Mouse (Mus musculus) myocyte (in vitro differentiated cells): ENCODE measurements around the gene Calb2.

Source experiments
- CEBPB ChIP-seq: IDR thresholded peaks from 2 replicates; pipeline ENCODE4 v1.6.1; 2011; ENCODE audit warnings: mild to moderate bottlenecking, moderate library complexity; ENCODE audit not compliant: poor library complexity, insufficient read depth, severe bottlenecking
- E2F4 ChIP-seq: IDR thresholded peaks from one replicate; pipeline ENCODE4 v1.6.1; 2011; ENCODE audit warnings: mild to moderate bottlenecking, control low read depth, moderate library complexity; ENCODE audit not compliant: insufficient read depth
- MAX ChIP-seq: IDR thresholded peaks from one replicate; pipeline ENCODE4 v1.6.1; 2011; ENCODE audit warnings: low read depth, mild to moderate bottlenecking, control low read depth
- MYOD1 ChIP-seq, 3 experiments: IDR thresholded peaks; one replicate each; pipeline ENCODE4 v1.6.1; 2011; ENCODE audit warnings: control low read depth in 2 of 3, low read depth in 2 of 3, mild to moderate bottlenecking in 2 of 3, moderate library complexity in 1 of 3; ENCODE audit not compliant: insufficient read length in 2 of 3, control insufficient read depth in 1 of 3
- MYOG ChIP-seq, 3 experiments: IDR thresholded peaks; one replicate each; pipeline ENCODE4 v1.6.1; 2011; ENCODE audit warnings: control low read depth in 2 of 3, low read depth in 2 of 3, mild to moderate bottlenecking in 2 of 3; ENCODE audit not compliant: insufficient read length in 2 of 3, control insufficient read depth in 1 of 3, insufficient read depth in 1 of 3
- POLR2A ChIP-seq: IDR thresholded peaks from one replicate; pipeline ENCODE4 v1.6.1; 2011; ENCODE audit warnings: low read depth, mild to moderate bottlenecking, control low read depth, moderate library complexity; ENCODE audit not compliant: insufficient read length
- POLR2AphosphoS2 ChIP-seq: IDR thresholded peaks from one replicate; pipeline ENCODE4 v1.6.1; 2011; ENCODE audit warnings: low read depth, control low read depth; ENCODE audit not compliant: insufficient read length
- REST ChIP-seq: IDR thresholded peaks from one replicate; pipeline ENCODE4 v1.6.1; 2011; ENCODE audit warnings: mild to moderate bottlenecking, control low read depth, moderate library complexity; ENCODE audit not compliant: insufficient read depth, insufficient read length
- SRF ChIP-seq: IDR thresholded peaks from one replicate; pipeline ENCODE4 v1.6.1; 2011; ENCODE audit warnings: low read depth; ENCODE audit not compliant: control insufficient read depth, insufficient read length
- TCF12 ChIP-seq: IDR thresholded peaks from one replicate; pipeline ENCODE4 v1.6.1; 2011; ENCODE audit warnings: mild to moderate bottlenecking, control low read depth; ENCODE audit not compliant: poor library complexity, insufficient read depth, severe bottlenecking
- TCF3 ChIP-seq: IDR thresholded peaks from one replicate; pipeline ENCODE4 v1.6.1; 2011; ENCODE audit warnings: low read depth, control low read depth; ENCODE audit not compliant: insufficient read length
- USF1 ChIP-seq: IDR thresholded peaks from one replicate; pipeline ENCODE4 v1.6.1; 2011; ENCODE audit warnings: low read depth, mild to moderate bottlenecking, control low read depth, moderate library complexity

GRCm38 (mm10) chr8:110166270-110166669, 1.7 kb downstream of the Calb2 start:
- TF ChIP-seq POLR2AphosphoS2 (no peak), POLR2A (no peak), MYOG (IDR thresholded peaks at IDR 0.05; ENCODE audit: control insufficient read depth in 1 of 3, insufficient read depth in 1 of 3, insufficient read length in 2 of 3, low read depth in 2 of 3) (no peak), USF1 (no peak), CEBPB (no peak), REST (no peak), TCF12 (no peak), E2F4 (no peak), MYOD1 (IDR thresholded peaks at IDR 0.05; ENCODE audit: control insufficient read depth in 1 of 3, insufficient read length in 2 of 3, low read depth in 2 of 3) (no peak), MAX (no peak), TCF3 (no peak), SRF (no peak)
